Mouse (Mus musculus): ENCODE measurements around the gene Arhgap29. TPM values are rescaled to one million over a fixed set of nuclear protein-coding genes. Genes with fewer than 3 reads are reported as not detected.

Gene Arhgap29
- polyA plus RNA-seq, 2 experiments = 3.9 to 5.3 TPM

- no peaks in the 10 kb centered on the region for H3K9me3 ChIP-seq (ENCODE audit: control insufficient read depth, low read length)
- no peak for ATAC-seq (ENCODE audit: insufficient read depth)
- no peaks in the 10 kb centered on the region for H3K27me3 ChIP-seq (ENCODE audit: control insufficient read depth, insufficient read depth, low read length)
- DNase-seq (ENCODE audit: low read depth in 3 of 3, low spot score in 3 of 3) = no peak
- no peak overlapping the region for H3K27ac ChIP-seq
- no peaks in the 10 kb centered on the region for H3K4me1 ChIP-seq (replicated peaks; ENCODE audit: control insufficient read depth in 2 of 2, insufficient read depth in 2 of 2, low read length in 1 of 2)
- H3K4me3 ChIP-seq (ENCODE audit: insufficient read depth in 1 of 2, low read depth in 2 of 2, low read length in 2 of 2) = no peak overlapping the region
- TF ChIP-seq CTCF (IDR thresholded peaks at IDR 0.05; ENCODE audit: low read depth) (no peak), EP300 (IDR thresholded peaks at IDR 0.05; ENCODE audit: low read depth) (no peak)
- no peak overlapping the region for H3K4me2 ChIP-seq (ENCODE audit: low read depth)
- H3K9ac ChIP-seq (replicated peaks) = no peak overlapping the region
- no peaks in the 10 kb centered on the region for H3K36me3 ChIP-seq (replicated peaks; ENCODE audit: control insufficient read depth, insufficient read depth, low read depth)
- 54% methylated on average over 5 of the region's 5 CpGs for WGBS (ENCODE audit: insufficient replicate concordance)
Observed at GRCm38 (mm10) chr3:122026676-122027075, 74.3 kb downstream of the Arhgap29 start.

- ATAC-seq (ENCODE audit: insufficient read depth) (no peak), DNase-seq (ENCODE audit: low read depth in 3 of 3, low spot score in 3 of 3) (no peak)
- TF ChIP-seq CTCF (IDR thresholded peaks at IDR 0.05; ENCODE audit: low read depth) = no peak
- no peak for TF ChIP-seq EP300 (IDR thresholded peaks at IDR 0.05; ENCODE audit: low read depth)
- WGBS (ENCODE audit: insufficient replicate concordance) = 69% methylated on average over 8 of the region's 8 CpGs
- no peaks in the 10 kb centered on the region for H3K9me3 ChIP-seq (ENCODE audit: control insufficient read depth, low read length)
- no peak overlapping the region for H3K4me2 ChIP-seq (ENCODE audit: low read depth)
- no peak overlapping the region for H3K9ac ChIP-seq (replicated peaks)
- no peak overlapping the region for H3K4me3 ChIP-seq (ENCODE audit: insufficient read depth in 1 of 2, low read depth in 2 of 2, low read length in 2 of 2)
- H3K27ac ChIP-seq = no peak overlapping the region
- no peaks in the 10 kb centered on the region for H3K36me3 ChIP-seq (replicated peaks; ENCODE audit: control insufficient read depth, insufficient read depth, low read depth)
- H3K4me1 ChIP-seq (replicated peaks; ENCODE audit: control insufficient read depth in 2 of 2, insufficient read depth in 2 of 2, low read length in 1 of 2) = no peaks in the 10 kb centered on the region
- H3K27me3 ChIP-seq (ENCODE audit: control insufficient read depth, insufficient read depth, low read length) = no peaks in the 10 kb centered on the region
Observed at GRCm38 (mm10) chr3:122027776-122028175, 75.4 kb downstream of the Arhgap29 start.

GRCm38 (mm10) chr3:122033248-122033837, 81.0 kb downstream of the Arhgap29 start:
- no peak for TF ChIP-seq CTCF (IDR thresholded peaks at IDR 0.05; ENCODE audit: low read depth)
- TF ChIP-seq EP300 (IDR thresholded peaks at IDR 0.05; ENCODE audit: low read depth) = no peak
- Histone ChIP-seq H3K36me3 (replicated peaks; ENCODE audit: control insufficient read depth, insufficient read depth, low read depth) (no peaks in the 10 kb centered on the region), H3K9me3 (ENCODE audit: control insufficient read depth, low read length) (no peaks in the 10 kb centered on the region), H3K27me3 (ENCODE audit: control insufficient read depth, insufficient read depth, low read length) (no peaks in the 10 kb centered on the region), H3K4me2 (ENCODE audit: low read depth) (no peak overlapping the region), H3K4me1 (replicated peaks; ENCODE audit: control insufficient read depth in 2 of 2, insufficient read depth in 2 of 2, low read length in 1 of 2) (peaks cover 0 to 4% of the 10 kb centered on the region in 2 experiments; a peak in 1 of 4 replicates), H3K9ac (replicated peaks) (no peak overlapping the region), H3K27ac (no peak overlapping the region), H3K4me3 (ENCODE audit: insufficient read depth in 1 of 2, low read depth in 2 of 2, low read length in 2 of 2) (no peak overlapping the region)
- no peak for DNase-seq (ENCODE audit: low read depth in 3 of 3, low spot score in 3 of 3)
- WGBS (ENCODE audit: insufficient replicate concordance) = 42% methylated on average over 9 of the region's 9 CpGs
- no peak for ATAC-seq (ENCODE audit: insufficient read depth)

- TF ChIP-seq CTCF (IDR thresholded peaks at IDR 0.05; ENCODE audit: low read depth) = no peak
- TF ChIP-seq EP300 (IDR thresholded peaks at IDR 0.05; ENCODE audit: low read depth) = no peak
- WGBS (ENCODE audit: insufficient replicate concordance) = 63% methylated on average over 5 of the region's 5 CpGs
- no peak for ATAC-seq (ENCODE audit: insufficient read depth)
Observed at GRCm38 (mm10) chr3:122034240-122034639, 81.9 kb downstream of the Arhgap29 start.

GRCm38 (mm10) chr3:122035092-122035491, 82.8 kb downstream of the Arhgap29 start:
- Histone ChIP-seq H3K36me3 (replicated peaks; ENCODE audit: control insufficient read depth, insufficient read depth, low read depth) (no peaks in the 10 kb centered on the region), H3K9ac (replicated peaks) (no peak overlapping the region), H3K4me3 (ENCODE audit: insufficient read depth in 1 of 2, low read depth in 2 of 2, low read length in 2 of 2) (no peak overlapping the region), H3K27me3 (ENCODE audit: control insufficient read depth, insufficient read depth, low read length) (no peaks in the 10 kb centered on the region), H3K27ac (no peak overlapping the region), H3K9me3 (ENCODE audit: control insufficient read depth, low read length) (no peaks in the 10 kb centered on the region), H3K4me1 (replicated peaks; ENCODE audit: control insufficient read depth in 2 of 2, insufficient read depth in 2 of 2, low read length in 1 of 2) (peaks cover 0 to 4% of the 10 kb centered on the region in 2 experiments; a peak in 1 of 4 replicates), H3K4me2 (ENCODE audit: low read depth) (no peak overlapping the region)
- ATAC-seq (ENCODE audit: insufficient read depth) (no peak), DNase-seq (ENCODE audit: low read depth in 3 of 3, low spot score in 3 of 3) (no peak)
- TF ChIP-seq CTCF (IDR thresholded peaks at IDR 0.05; ENCODE audit: low read depth) (no peak), EP300 (IDR thresholded peaks at IDR 0.05; ENCODE audit: low read depth) (no peak)
- 43% methylated on average over 3 of the region's 3 CpGs for WGBS (ENCODE audit: insufficient replicate concordance)

More at GRCm38 (mm10) chr3:122034240-122034639, 81.9 kb downstream of the Arhgap29 start:
- no peak overlapping the region for H3K27ac ChIP-seq
- no peaks in the 10 kb centered on the region for H3K27me3 ChIP-seq (ENCODE audit: control insufficient read depth, insufficient read depth, low read length)
- H3K4me3 ChIP-seq (ENCODE audit: insufficient read depth in 1 of 2, low read depth in 2 of 2, low read length in 2 of 2) = no peak overlapping the region
- H3K9me3 ChIP-seq (ENCODE audit: control insufficient read depth, low read length) = no peaks in the 10 kb centered on the region
- H3K4me2 ChIP-seq (ENCODE audit: low read depth) = no peak overlapping the region
- H3K36me3 ChIP-seq (replicated peaks; ENCODE audit: control insufficient read depth, insufficient read depth, low read depth) = no peaks in the 10 kb centered on the region
- H3K9ac ChIP-seq (replicated peaks) = no peak overlapping the region
- DNase-seq (ENCODE audit: low read depth in 3 of 3, low spot score in 3 of 3) = no peak
- H3K4me1 ChIP-seq (replicated peaks; ENCODE audit: control insufficient read depth in 2 of 2, insufficient read depth in 2 of 2, low read length in 1 of 2) = peaks cover 0 to 4% of the 10 kb centered on the region in 2 experiments; a peak in 1 of 4 replicates
